Mouse (Mus musculus) ZHBTc4 (cell line): ENCODE measurements around the gene Csnk1e.
"Not testable (repeated sequence)": the region's sequence is repeated elsewhere in the genome, so short reads cannot be mapped to it uniquely, and the experiment has no call there.

Source experiments
- DNase-seq: peaks from one replicate; pipeline ENCODE4 v3.0.0-alpha.2; 2011; ENCODE audit warnings: low read depth, low spot score

The Csnk1e gene

DNA sequence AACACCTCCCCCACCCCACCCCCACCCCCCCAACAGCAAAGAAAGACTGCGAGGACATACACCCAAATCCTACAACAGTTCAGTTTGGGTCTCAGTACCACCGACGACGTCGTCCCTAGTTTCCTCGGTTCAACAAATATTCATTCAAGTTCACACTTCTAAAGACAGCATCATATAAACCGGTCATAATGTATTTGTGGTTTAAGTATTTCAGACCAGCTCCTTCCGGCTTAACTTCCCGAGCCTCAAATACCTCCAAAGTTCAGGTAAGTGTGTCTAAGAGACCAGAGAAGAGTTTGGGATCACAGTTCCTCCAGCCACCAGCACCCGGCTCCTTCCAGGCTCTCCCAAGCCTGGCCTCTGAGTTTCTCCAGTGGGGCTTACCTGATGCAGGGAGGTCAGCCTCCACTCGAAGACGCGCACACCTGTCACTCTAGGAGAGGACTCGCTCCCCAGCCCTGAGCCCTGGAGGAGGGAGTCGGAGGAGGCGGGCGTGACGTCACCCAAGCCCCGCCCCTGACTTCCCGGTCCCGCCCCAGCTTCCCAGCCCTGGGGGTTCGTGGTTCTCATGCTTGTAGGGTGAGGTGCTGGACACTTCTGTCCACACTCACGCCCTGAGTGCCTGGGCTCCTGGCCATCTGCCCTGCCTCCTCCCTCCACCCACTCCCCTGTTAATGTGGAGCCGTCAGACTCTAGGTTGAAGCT lies at the start of gene Csnk1e:
TSS of gene Csnk1e (minus strand) at position 461 of the 705 bp plus-strand sequence.
- peak; percentile 82 for DNase-seq

DNA sequence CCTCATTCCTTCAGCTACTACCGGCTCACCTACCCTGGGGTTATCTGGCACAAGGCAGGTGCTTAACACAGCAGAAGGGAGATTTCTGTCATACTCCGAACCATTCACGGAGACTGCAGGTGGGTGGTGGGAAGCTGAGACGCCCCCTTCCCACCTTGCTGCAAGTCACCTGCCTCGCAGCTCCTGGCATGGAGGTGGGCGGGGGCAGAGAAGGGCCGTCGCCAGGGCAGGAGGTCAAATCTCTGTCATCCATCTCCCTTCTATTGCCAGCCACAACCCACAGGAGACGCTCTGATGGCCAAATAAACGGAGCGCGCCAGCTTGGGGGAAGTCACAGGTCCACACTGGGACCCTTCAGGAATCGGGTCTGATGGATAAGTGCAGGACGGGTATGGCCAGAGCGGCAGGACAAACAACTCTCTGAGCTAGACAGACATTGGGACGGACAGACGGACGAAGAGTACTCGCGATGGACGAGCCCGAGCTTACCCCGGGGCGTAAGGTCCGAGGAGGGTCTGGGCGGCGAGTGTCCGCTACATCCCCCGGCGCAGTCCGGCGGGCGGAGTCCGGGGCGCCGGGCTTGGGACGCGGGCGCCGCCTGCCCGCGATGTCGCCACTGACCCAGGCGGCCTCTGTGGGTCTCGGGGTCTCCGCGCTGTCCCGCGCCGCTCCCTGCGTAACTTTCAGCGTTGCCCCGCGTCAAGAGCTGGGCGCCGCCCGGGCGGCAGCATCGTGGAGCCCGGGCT lies 49.5 kb upstream of the Csnk1e start, which contains the start of gene Kcnj4:
TSS of gene Kcnj4 (minus strand) at position 535 of the 746 bp plus-strand sequence.
- DNase-seq: no peak

DNA sequence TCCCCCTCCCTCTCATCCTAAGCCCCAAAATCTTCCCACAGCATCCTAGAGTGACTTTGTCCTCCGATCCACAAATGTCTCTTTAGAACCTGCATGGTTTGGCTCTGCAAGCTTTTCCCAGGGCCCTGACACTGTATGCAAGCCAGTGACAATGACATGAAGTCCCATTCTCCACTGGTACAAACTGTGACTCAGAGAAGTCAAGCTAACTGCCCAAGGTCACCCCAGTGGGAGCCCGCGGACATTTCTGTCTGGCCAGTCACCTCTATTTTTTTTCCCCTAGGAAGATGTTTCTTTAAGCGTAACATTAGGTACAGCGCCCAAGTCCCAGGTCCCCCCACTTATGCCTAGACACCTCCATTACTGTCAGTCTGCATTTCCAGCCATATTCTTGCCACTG lies 48.1 kb upstream of the Csnk1e start:
- no peak for DNase-seq

DNA sequence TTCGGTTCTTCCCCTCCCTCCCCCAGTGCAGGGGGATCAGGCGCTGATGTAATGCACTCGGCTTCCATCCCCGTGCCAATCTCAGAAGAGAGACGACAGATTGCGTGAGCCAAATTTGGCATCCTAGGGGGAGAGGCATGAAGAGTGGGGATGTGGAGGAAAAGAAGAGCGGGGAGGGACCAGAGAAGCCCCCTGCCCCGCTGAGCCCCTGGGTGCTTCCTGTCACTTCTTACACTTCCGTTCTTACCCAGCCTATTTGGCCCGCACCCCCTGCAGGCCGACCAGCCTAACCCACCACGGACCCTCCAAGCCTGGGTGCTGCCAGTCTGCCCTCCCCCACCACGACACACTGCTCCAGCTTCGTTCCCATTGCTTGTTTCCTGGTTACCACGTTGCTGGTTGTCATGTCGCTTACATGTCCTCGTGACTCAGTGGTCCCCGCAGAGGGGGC lies 47.5 kb upstream of the Csnk1e start:
- DNase-seq: no peak

DNA sequence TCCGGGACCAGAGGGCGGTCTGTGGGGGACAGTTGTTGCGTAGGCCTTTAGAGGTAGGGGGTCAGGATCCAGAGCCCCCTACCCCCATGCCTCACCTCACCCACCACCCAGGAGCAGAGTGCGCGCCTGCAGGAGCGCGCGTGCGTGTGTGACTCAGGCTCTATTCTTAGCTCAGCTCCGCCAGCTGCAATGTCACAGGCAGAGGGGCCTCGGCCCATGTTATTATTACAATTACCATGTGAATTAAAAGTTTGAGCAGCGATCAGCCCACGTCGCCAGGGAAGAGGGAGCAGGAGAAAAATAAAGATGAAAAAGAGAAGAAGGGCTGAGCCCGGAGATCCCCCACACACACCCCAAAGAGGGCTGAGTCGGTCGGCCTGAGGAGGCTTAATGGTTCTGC lies 44.7 kb upstream of the Csnk1e start:
- DNase-seq: no peak

DNA sequence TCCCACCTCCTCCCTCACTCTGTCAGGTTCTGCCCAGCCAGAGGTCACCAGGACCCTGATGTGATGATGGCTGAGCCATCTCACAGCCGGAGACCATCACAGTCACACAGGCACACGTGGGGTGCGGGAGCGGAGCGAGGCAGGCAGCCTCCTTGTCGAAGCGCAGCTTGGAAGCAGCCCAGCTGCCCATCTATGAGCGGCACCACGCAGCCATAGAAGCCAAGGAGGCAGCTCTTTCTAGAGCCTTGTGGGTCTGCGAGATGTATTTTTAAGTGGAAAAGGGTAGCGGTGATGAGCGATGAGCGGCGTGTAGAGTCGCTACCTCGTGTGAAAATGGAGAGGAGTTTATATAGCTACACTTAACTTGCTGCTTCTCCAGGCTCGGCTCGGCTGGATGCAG lies 38.2 kb upstream of the Csnk1e start:
- no peak for DNase-seq

DNA sequence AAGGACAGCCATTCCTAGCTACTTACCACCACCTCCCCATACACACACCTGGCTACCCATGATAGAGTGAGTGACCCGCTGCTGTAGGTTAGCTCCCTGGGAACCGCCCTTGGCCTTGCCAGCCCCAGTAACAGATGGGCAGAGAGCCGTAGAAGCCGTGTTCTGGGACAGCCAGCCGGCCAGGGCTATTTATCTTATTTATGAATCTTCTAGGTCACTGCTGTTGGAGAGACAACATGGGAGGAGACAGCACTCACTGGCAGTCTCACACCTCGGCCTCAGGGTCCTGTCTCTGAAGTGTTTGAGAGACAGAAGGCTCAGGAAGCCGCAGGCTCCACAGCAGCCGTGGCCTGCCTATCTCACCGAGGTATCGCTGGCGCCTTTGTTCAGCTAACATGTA lies 34.1 kb upstream of the Csnk1e start:
- no peak for DNase-seq

DNA sequence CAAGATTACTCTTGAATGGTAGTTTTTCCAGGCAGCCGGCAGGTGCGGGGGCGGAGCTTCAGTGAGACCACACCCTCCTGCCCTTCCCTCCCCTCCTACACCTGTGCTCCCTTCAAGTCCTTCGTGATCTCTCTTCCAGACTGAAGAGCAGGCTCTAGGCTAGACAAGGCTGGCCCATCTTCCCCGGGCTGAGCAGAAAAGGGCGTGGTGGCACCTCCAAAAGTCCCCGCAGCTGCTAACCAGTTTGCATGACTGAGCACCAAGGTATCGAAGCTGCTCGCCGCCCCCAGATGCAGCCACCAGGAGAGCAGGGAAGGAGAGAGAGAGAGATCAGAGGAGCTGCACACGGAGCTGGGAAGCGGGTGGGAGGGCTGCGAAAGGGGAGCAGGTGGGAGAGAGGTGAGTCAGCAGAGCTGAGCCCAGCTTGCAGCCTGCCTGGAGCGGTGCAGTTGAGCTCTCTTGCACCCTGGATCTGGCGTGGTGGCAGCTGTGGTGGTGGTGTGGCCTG lies 25.9 kb upstream of the Csnk1e start:
- DNase-seq: peak; percentile 64

DNA sequence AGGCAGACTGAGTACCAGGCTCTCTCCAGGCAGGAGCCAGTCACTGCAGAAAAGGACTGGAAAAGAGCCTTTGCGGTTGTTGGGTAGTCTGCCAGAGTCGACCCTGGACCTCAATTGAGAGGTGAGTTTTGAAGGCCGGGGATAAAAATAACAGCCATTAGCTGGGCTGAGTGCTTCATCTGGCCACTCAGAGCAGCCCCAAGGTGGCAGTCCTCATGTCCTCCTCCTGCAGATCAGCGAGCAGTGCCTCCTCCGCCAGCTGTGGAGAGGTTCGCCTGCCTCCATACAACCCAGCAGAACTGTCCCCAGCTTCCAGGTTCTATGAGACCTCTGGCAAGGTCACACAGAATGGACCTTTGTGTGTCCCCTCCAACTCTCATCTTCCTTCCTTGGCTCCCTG lies 21.9 kb upstream of the Csnk1e start:
- no peak for DNase-seq

DNA sequence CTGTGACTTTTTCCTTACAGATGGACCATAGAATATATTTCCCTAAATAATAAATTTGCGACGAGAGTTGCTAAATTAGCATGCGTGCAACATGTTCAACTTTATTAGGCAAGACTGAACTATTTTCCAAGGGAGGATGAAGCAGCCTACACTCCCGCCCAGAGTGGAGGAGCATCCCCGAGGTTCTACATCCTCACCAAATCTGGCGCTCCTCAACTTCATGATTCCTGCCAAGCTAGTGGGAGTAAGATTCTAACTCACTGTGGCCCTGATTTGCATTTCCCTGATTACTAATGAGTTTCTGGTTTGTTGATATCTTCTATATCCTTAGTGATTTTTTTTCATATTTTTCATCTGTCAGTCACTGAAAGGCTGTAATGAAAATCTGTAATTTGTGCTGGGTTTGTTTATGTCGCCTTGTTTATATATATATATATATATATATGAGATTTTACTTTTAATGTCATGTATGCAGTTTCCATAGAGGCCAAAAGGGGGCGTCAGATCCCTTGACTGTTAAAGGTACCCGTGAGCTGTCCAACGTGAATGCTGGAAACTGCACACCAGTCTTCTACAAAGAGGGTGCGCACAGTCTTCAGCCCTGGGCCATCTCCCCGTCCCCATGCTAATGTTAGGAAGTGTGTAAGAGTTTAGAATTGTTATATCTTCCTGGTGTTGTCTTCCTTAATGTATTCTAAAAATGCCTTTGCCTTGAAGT lies 18.4 kb upstream of the Csnk1e start:
- peak; percentile 74 for DNase-seq

DNA sequence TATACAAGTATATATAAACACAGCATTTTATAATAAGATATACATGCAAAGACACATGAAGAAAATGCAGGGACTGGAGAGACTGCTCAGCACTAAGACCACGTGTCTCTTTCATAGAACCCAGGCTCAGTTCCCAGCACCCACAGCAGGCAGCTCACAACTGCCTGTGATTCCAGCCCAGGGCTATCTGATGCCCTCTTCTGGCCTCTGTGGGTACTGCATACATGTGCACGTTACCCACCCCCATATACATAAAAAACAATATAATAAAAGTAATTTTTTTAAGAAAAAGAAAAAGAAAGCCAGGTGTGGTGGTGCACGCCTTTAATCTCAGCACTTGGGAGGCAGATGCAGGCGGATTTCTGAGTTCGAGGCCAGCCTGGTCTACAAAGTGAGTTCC lies 17.7 kb upstream of the Csnk1e start:
- DNase-seq: peak; percentile 61

DNA sequence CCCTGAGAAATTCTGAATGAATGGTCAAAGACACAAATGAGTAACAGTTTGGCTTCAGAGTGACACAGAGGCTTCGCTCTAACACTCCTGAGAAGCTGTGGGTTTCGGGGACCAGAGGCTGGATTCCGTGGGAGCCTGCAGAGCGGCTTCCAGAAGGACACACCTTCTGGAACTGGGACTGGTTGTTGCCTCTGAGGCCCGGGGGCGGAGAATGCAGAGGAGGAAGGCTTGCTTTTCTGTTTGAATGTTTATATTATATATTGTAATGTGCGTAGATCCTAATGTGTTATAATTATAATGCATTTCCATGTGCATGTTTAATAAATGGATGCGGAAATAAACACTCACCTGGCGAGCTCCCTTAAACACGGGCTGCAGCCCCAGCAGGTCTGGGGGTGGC lies 15.7 kb upstream of the Csnk1e start:
- no peak for DNase-seq

DNA sequence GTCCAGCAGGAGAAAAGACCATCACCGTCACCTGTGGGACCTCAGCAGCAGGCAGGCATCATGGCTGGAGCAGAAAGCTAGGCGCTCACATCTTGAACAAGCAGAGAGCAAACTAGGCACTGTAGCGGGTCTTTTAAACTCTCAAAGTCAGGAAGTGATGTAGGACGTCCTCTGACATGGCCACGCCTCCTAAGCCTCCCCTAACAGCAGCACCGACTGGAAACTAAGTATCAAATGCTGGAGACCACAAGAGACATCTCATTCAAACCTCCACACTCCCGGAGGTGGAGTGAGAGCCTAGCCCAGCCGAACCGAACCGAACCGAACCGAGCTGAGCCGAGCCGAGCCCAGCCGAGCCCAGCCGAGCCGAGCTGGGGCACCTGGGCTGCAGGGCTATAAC lies 15.2 kb upstream of the Csnk1e start:
- peak; percentile 54 for DNase-seq

DNA sequence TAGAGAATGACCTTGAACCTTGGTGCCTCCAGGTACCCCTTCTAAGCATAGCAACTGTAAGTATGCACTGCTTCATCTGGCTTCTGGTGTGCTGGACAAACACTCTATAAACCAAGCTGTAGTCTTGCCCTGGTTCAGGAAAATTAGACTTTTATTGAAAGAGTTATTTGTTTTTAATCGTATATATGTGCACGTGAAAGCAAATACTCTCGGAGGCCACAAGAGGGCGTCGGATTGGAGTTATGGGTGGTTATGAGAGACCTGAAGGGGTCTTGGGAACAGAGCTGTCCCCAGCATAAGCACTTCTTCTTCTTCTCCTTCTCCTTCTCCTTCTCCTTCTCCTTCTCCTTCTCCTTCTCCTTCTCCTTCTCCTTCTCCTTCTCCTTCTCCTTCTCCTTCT lies 14.2 kb upstream of the Csnk1e start:
- peak; percentile 63 for DNase-seq

DNA sequence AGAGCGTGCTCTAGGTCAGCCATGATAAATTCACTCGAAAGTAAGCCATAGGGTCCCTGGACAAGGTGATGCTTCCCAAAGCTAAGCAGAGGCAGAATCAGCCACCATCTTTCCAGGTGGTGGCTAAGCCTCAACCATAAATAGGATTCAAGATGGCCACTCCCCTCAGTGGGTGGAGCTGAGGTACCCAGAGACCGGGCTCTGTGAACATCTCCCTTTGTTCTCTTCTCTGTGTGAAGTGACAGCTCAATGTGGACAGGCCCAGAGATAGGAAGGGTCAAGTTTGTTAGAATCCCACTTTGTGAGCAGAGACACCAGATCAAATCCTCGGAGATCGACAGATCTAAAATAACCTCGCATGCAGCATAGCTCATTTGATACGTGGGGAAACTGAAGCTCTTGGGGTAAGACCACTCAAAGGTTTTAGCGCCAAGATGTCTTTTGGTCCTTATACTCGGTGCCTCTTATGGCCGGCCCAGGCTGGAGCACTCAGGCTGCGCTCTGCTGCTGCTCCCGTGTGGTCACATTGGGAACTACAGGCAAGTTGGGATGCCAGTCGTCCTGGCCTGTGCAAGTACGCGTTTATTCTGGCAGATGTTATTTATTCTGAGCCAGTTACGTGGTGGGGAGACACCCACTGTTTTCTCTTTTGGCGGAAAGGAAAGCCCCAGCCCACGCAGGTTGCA lies 11.4 kb upstream of the Csnk1e start:
- DNase-seq: peak; percentile 92

DNA sequence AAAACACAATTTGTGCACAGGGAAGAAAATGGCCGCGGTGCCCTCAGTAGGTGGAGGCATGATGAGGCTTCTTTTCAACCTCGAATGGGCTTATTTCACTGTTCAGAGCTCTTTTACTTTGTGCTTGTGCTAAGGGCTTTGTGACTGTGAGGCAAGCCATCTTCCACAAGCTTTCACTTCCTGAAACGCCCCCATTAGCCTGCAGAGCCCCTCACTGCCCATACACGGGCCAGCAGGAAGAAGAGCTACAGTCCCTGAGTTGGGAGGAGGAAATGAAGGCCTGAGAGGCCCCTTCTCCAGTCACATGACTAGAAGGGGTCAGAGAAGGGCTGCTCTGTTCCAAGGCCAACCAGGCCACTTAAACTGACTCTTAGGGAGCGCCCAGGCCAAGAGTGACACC lies 1.2 kb upstream of the Csnk1e start:
- no peak for DNase-seq

DNA sequence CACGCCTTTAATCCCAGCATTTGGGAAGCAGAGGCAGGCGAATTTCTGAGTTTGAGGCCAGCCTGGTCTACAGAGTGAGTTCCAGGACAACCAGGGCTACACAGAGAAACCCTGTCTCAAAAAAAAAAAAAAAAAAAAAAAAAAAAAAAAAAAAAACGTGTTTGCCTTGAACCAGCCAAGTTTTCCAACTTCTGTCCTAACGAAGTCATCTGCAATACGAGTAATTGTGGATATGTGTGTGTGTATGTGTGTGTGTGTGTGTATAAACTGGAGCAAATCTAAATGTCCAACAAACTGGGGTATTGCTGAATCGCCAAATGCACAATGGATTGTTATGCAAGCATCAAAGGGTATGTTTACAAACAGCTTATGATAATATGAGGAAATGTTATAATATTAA lies 738 bp upstream of the Csnk1e start:
- DNase-seq: not testable (repeated sequence)

DNA sequence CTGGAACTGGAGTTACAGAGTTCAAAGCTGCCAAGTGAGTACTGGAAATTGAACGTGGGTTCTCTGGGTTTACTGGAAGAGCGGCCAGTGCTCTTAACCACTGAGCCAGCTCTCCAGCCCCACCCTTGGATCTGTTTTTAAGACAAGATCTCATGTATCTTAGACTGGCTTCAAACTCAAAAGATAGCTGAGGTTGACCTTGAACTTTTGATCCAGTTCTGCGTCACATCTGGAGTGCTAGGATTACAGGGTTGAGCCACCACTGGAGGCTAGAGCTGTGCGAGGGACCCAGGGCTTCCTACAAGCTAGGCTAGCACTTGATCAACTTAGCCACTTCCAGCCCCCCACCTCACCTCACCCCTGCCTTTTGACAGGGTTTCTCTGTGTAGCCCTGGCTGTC lies 1.5 kb downstream of the Csnk1e start:
- peak; percentile 67 for DNase-seq

DNA sequence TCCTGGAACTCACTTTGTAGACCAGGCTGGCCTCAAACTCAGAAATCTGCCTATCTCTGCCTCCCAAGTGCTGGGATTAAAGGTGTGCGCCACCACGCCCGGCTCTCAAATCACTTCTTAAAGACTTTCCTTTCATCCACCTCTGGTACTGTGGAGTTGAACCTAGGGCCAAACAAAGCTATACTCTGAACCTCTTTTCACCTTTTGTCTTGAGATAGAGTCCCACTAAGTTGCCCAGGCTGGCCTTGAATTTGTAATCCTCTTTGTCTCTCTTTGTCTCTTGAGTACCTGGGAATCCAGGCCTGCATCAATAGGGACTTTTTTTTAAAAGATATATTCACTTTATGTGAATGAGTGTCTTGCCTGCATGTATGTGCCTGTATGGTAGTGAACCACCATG lies 7.3 kb downstream of the Csnk1e start:
- peak; percentile 84 for DNase-seq

DNA sequence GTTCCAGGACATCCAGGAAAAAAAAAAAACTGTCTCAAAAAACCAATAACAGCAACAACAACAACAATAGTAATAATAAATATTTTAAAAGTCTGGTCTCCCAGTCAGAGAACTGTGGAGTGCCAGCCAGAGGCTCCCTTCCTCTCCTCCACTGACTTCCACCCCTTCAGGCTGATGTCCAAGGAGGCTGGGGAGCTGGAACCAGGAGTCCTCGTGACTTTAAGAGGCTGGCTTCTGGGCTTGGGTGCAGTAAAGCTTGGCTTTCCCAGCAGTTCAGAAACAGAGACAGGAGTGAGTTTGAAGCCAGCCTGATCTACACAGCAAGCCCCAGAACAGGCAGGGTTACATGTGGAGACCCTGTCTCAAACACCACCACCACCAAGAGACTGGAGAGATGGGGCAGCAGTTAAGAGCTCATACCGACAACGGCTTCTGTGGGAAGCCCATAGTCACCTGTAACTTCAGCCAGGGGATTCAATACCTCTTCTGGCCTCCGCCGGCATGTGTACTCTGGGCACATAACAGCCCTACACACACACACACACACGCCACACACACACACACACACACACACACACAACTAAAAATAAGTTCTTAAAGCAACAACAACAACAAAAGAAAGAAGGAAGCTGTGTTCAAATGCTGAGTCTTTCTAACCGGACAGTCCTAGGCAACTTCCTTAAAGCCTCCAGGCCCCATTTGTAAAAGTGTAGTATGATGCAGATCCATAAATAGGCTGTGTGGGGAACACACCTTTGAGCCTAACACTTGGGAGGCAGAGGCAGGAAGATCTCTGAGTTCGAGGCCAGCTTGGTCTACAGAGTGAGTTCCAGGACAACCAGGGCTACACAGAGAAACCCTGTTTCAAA lies 9.3 kb downstream of the Csnk1e start:
- DNase-seq: no peak
